Mouse (Mus musculus): Measurements from ENCODE around the gene Prpf3.
A peak's percentile ranks its signal among the peaks of the same experiment; 100 is the strongest.
"Not testable (repeated sequence)": the region's sequence is repeated elsewhere in the genome, so short reads cannot be mapped to it uniquely, and the experiment has no call there.

Gene Prpf3

GRCm38 (mm10) chr3:95820046-95821010 lies 35.4 kb downstream of the Prpf3 start:
- no peak for DNase-seq (ENCODE audit: low read depth, low spot score)

GRCm38 (mm10) chr3:95819351-95819985 lies 36.2 kb downstream of the Prpf3 start:
- DNase-seq (ENCODE audit: low read depth, low spot score), result peak; percentile 99

GRCm38 (mm10) chr3:95818571-95819288 lies 37.0 kb downstream of the Prpf3 start, which contains the start of gene Rprd2:
Gene Rprd2 (minus strand): TSS chr3:95818863.
- DNase-seq (ENCODE audit: low read depth, low spot score), result peak; percentile 65

GRCm38 (mm10) chr3:95818026-95818511 lies 37.6 kb downstream of the Prpf3 start:
- no peak for DNase-seq (ENCODE audit: low read depth, low spot score)

- no peak for DNase-seq (ENCODE audit: low read depth, low spot score)
Observed at GRCm38 (mm10) chr3:95816681-95817080, 39.0 kb downstream of the Prpf3 start.

- DNase-seq (ENCODE audit: low read depth, low spot score), result no peak
Observed at GRCm38 (mm10) chr3:95808384-95808783, 47.3 kb downstream of the Prpf3 start.

- DNase-seq (ENCODE audit: low read depth, low spot score), result not testable (repeated sequence)
Observed at GRCm38 (mm10) chr3:95807630-95808029, 48.1 kb downstream of the Prpf3 start.

GRCm38 (mm10) chr3:95806677-95807076 lies 49.0 kb downstream of the Prpf3 start:
- no peak for DNase-seq (ENCODE audit: low read depth, low spot score)

- no peak for DNase-seq (ENCODE audit: low read depth, low spot score)
Observed at GRCm38 (mm10) chr3:95803851-95804250, 51.8 kb downstream of the Prpf3 start.

GRCm38 (mm10) chr3:95798756-95799155 lies 56.9 kb downstream of the Prpf3 start:
- no peak for DNase-seq (ENCODE audit: low read depth, low spot score)

- no peak for DNase-seq (ENCODE audit: low read depth, low spot score)
Observed at GRCm38 (mm10) chr3:95794299-95794698, 61.4 kb downstream of the Prpf3 start.

GRCm38 (mm10) chr3:95793662-95794061 lies 62.0 kb downstream of the Prpf3 start:
- DNase-seq (ENCODE audit: low read depth, low spot score), result no peak

- DNase-seq (ENCODE audit: low read depth, low spot score), result no peak
Observed at GRCm38 (mm10) chr3:95785501-95785900, 70.2 kb downstream of the Prpf3 start.
